Mouse (Mus musculus) WW6 (cell line): ENCODE results near the gene Hmbs.

Experiments used
- DNase-seq: peaks from one replicate; pipeline ENCODE4 v3.0.0-alpha.2; 2013; ENCODE audit warnings: low read depth, low spot score

Hmbs gene

GRCm38 (mm10) chr9:44292490-44292889, 51.5 kb downstream of the Hmbs start:
- no peak for DNase-seq

- DNase-seq, result no peak
Measured at GRCm38 (mm10) chr9:44288959-44289291, 55.1 kb downstream of the Hmbs start.

DNA sequence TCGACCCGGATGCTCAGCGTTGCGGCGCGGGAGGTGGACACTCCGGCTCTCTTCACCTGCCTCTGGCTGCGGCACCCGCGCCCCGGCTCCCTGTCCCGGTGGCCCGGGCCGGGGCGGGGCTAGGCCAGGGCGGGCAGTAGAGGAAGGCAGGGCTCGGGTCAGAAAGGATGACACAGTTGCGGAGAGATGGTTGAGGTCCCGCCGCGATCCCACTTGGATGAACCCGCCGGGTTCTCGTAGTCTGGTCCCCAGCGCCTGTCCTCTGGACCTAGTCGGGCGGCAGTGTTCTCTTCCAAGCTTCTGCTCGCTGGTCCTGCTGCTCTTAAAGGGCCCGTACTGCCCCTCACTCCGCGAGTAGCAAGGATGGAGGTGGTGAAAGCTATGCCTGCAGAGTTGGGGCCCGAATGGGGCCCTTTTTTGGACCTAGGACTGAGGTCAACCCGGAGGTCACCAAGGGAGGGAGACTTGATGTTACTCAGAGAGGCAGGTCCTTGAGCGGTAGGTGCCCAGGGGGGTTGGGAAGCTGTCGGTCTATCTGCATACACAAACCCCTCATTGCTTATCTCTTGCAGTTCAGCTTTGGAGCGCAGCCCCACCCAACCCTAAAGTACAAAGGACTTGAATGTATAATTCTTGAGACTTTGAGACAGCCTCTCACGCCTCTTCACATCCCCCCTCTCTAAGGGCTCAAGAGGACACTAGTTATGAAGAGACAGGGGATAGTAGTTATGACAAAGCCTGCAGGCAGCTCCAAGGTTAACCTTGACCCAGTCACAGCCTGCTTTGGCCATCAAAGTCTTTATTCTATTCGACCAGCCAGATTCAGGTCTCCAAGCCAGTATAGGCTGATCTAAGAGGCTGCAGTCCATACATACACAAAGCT, 55.7 kb downstream of the Hmbs start, which contains the start of gene Abcg4:
TSS of gene Abcg4 (minus strand) at position 540 of the 883 bp plus-strand sequence.
- DNase-seq, result no peak

DNA sequence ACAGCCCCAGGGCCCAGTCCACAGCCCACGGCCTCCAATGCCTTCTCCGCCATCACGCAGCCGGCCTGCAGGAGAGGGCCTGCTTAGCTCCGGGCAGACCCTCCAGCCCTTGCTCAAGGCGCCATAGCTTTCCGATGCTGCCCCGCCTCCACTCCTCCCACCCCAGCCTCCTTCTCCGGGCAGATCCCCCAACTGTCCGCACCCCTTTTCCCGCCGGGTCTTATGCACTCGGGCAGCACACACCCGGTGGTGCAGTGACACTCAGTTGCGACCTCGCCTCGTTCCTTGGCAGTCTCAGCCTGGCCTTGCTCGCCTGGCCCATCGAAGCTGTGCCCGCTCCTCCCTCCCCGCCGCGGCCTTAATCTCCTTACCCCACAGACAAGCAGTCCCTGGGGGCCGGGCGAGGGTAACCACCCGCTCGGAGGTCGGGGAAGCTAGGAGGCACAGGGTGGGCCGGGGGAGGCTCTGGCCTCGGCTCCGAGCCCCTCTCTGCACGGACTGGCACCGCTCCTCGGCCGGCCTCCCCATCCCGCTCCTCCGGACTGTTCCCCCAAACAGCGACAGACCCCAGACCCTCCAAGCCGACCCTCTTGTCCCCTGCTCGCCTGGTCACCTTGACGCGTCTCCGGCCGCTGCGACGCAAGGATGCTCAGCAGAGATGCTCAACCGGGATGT, 56.5 kb downstream of the Hmbs start:
- no peak for DNase-seq

DNA sequence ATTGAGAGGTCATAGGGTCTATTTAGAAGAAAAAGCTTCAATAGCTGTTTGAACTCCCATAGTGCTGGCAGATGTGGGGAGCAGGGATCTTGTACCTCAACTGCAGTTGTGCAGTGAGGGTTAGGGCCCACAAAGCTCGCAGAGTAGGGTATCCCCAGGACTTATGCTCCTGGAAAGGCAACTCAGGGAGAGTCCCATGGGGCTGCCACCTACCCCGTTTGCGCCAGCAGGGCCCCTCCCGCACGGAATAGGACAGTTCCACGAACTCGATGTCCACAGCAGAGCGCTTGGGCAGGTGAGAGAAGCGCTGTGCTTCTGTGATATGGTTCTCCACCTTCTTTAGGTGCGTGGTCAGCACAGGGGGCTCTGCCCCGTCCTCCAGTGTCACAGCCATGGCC, 57.0 kb downstream of the Hmbs start:
- no peak for DNase-seq
